Mouse (Mus musculus) hindbrain, embryonic 11.5 days (tissue): ENCODE results near the gene Pde1c. TPM values are rescaled to one million over a fixed set of nuclear protein-coding genes. Genes with fewer than 3 reads are reported as not detected.

Experiments
- ATAC-seq: fragments of 200-750 bp; cut with Nextera tagmentation; 2 replicates; pipeline ENCODE4 v1.8.0; 2017; ENCODE audit warnings: mild to moderate bottlenecking, moderate TSS enrichment, moderate library complexity; ENCODE audit not compliant: low FRiP score
- DNase-seq: peaks from one replicate; pipeline ENCODE4 v3.0.0-alpha.2; 2015; ENCODE audit warnings: low spot score
- H3K27ac ChIP-seq: fragments of 300-500 bp; sonication (generic); 2 replicates; pipeline ENCODE4 v1.5.1; 2014; ENCODE audit warnings: mild to moderate bottlenecking, low read depth, low read length
- H3K27me3 ChIP-seq: fragments of 300-500 bp; sonication (generic); 2 replicates; pipeline ENCODE4 v1.6.1; 2014; ENCODE audit warnings: mild to moderate bottlenecking, low read length, moderate library complexity, mixed read lengths; ENCODE audit not compliant: control insufficient read depth, insufficient read depth
- H3K36me3 ChIP-seq: fragments of 300-500 bp; sonication (generic); 2 replicates; pipeline ENCODE4 v1.6.1; 2014; ENCODE audit warnings: mild to moderate bottlenecking, low read length, moderate library complexity, mixed read lengths; ENCODE audit not compliant: control insufficient read depth, insufficient read depth
- H3K4me1 ChIP-seq: fragments of 300-500 bp; sonication (generic); replicated peaks from 2 replicates; pipeline ENCODE4 v1.6.1; 2014; ENCODE audit warnings: low read length, mixed read lengths; ENCODE audit not compliant: control insufficient read depth, insufficient read depth
- H3K4me2 ChIP-seq: fragments of 300-500 bp; sonication (generic); replicated peaks from 2 replicates; pipeline ENCODE4 v1.6.1; 2014; ENCODE audit warnings: mild to moderate bottlenecking, low read depth, low read length
- H3K4me3 ChIP-seq: fragments of 300-500 bp; sonication (generic); 2 replicates; pipeline ENCODE4 v1.5.1; 2014; ENCODE audit warnings: low read depth, low read length
- H3K9ac ChIP-seq: fragments of 300-500 bp; sonication (generic); 2 replicates; pipeline ENCODE4 v1.6.1; 2014; ENCODE audit warnings: low read depth, low read length
- H3K9me3 ChIP-seq: fragments of 300-500 bp; sonication (generic); 2 replicates; pipeline ENCODE4 v1.6.1; 2016; ENCODE audit warnings: low read length; ENCODE audit not compliant: control insufficient read depth
- WGBS: fragments of 180-500 bp; shearing (Covaris S2); extraction: QIAGEN DNeasy Blood & Tissue Kit; methylation state at CpG from one replicate; pipeline ENCODE4 v1.1.7; 2014; 5-methylcytosine and 5-hydroxymethylcytosine counted together
- polyA plus RNA-seq: library from polyadenylated mRNA; unstranded; fragments of >200 nt; fragmentation: Nextera tagmentation; extraction: Ambion mirVana; gene quantifications from 2 replicates; pipeline ENCODE4 v1.2.1, GENCODE M21; 2014

Gene Pde1c
- polyA plus RNA-seq, 1 experiment from 2014 or later = 6.0 TPM

GRCm38 (mm10) chr6:56485078-56485477 is 83.8 kb downstream of the Pde1c start:
- Histone ChIP-seq H3K4me3 (no peak overlapping the region), H3K4me1 (no peaks in the 10 kb centered on the region), H3K9ac (no peak overlapping the region), H3K9me3 (no peaks in the 10 kb centered on the region), H3K36me3 (no peaks in the 10 kb centered on the region), H3K27ac (no peak overlapping the region), H3K4me2 (no peak overlapping the region), H3K27me3 (no peaks in the 10 kb centered on the region)
- 83% methylated on average over 3 of the region's 3 CpGs for WGBS
- DNase-seq (no peak), ATAC-seq (no peak)

- H3K27ac ChIP-seq = no peak overlapping the region
- DNase-seq = peak; percentile 84
- no peak overlapping the region for H3K4me3 ChIP-seq
- no peak overlapping the region for H3K4me2 ChIP-seq
- no peaks in the 10 kb centered on the region for H3K36me3 ChIP-seq
- no peak overlapping the region for H3K9ac ChIP-seq
- ATAC-seq = peak; percentile 54; the same call in 1 of the 2 replicates
- H3K27me3 ChIP-seq = no peaks in the 10 kb centered on the region
- H3K9me3 ChIP-seq = no peaks in the 10 kb centered on the region
- no peaks in the 10 kb centered on the region for H3K4me1 ChIP-seq
- WGBS = 2% methylated on average over 6 of the region's 6 CpGs
These were observed 87.9 kb downstream of the Pde1c start for GRCm38 (mm10) chr6:56480914-56481482.

GRCm38 (mm10) chr6:56476581-56476980 is 92.3 kb downstream of the Pde1c start:
- Histone ChIP-seq H3K36me3 (no peaks in the 10 kb centered on the region), H3K27ac (no peak overlapping the region), H3K4me3 (no peak overlapping the region), H3K4me1 (no peaks in the 10 kb centered on the region), H3K9ac (no peak overlapping the region), H3K27me3 (no peaks in the 10 kb centered on the region), H3K9me3 (no peaks in the 10 kb centered on the region), H3K4me2 (no peak overlapping the region)
- DNase-seq (peak; percentile 34), ATAC-seq (no peak)
- 33% methylated on average over 6 of the region's 6 CpGs for WGBS

GRCm38 (mm10) chr6:56458098-56458497 is 110.8 kb downstream of the Pde1c start:
- DNase-seq (peak; percentile 11), ATAC-seq (no peak)
- H3K27me3 ChIP-seq = no peaks in the 10 kb centered on the region
- H3K36me3 ChIP-seq = no peaks in the 10 kb centered on the region
- no peaks in the 10 kb centered on the region for H3K4me1 ChIP-seq
- H3K9me3 ChIP-seq = no peaks in the 10 kb centered on the region
- no peak overlapping the region for H3K4me2 ChIP-seq
- WGBS = 52% methylated on average over 3 of the region's 3 CpGs
- H3K4me3 ChIP-seq = no peak overlapping the region
- H3K27ac ChIP-seq = no peak overlapping the region
- no peak overlapping the region for H3K9ac ChIP-seq

- DNase-seq (peak; percentile 31), ATAC-seq (no peak)
- WGBS = 38% methylated on average over 2 of the region's 2 CpGs
These were observed 121.0 kb downstream of the Pde1c start for GRCm38 (mm10) chr6:56447917-56448316.

GRCm38 (mm10) chr6:56441501-56441900 is 127.4 kb downstream of the Pde1c start:
- 87% methylated on average over 4 of the region's 4 CpGs for WGBS
- no peaks in the 10 kb centered on the region for H3K27me3 ChIP-seq
- no peak for DNase-seq
- H3K9me3 ChIP-seq = no peaks in the 10 kb centered on the region
- H3K4me3 ChIP-seq = no peak overlapping the region
- no peak overlapping the region for H3K4me2 ChIP-seq
- no peak overlapping the region for H3K9ac ChIP-seq
- no peaks in the 10 kb centered on the region for H3K36me3 ChIP-seq
- no peak for ATAC-seq
- no peaks in the 10 kb centered on the region for H3K4me1 ChIP-seq
- H3K27ac ChIP-seq = no peak overlapping the region

More at GRCm38 (mm10) chr6:56447917-56448316, 121.0 kb downstream of the Pde1c start:
- Histone ChIP-seq H3K36me3 (no peaks in the 10 kb centered on the region), H3K9me3 (no peaks in the 10 kb centered on the region), H3K9ac (no peak overlapping the region), H3K27ac (no peak overlapping the region), H3K4me2 (no peak overlapping the region), H3K27me3 (no peaks in the 10 kb centered on the region), H3K4me3 (no peak overlapping the region), H3K4me1 (no peaks in the 10 kb centered on the region)

GRCm38 (mm10) chr6:56425846-56426245 is 143.1 kb downstream of the Pde1c start:
- Histone ChIP-seq H3K27me3 (no peaks in the 10 kb centered on the region), H3K27ac (no peak overlapping the region), H3K4me3 (no peak overlapping the region), H3K9me3 (no peaks in the 10 kb centered on the region), H3K4me1 (no peaks in the 10 kb centered on the region), H3K9ac (no peak overlapping the region), H3K4me2 (no peak overlapping the region), H3K36me3 (no peaks in the 10 kb centered on the region)
- no peak for ATAC-seq
- WGBS = 83% methylated on average over 5 of the region's 5 CpGs
- DNase-seq = no peak

GRCm38 (mm10) chr6:56422866-56423265 is 146.0 kb downstream of the Pde1c start:
- Histone ChIP-seq H3K4me1 (no peaks in the 10 kb centered on the region), H3K9ac (no peak overlapping the region), H3K4me3 (no peak overlapping the region), H3K27ac (no peak overlapping the region), H3K4me2 (no peak overlapping the region), H3K9me3 (no peaks in the 10 kb centered on the region), H3K36me3 (no peaks in the 10 kb centered on the region), H3K27me3 (no peaks in the 10 kb centered on the region)
- WGBS = 84% methylated on average over 3 of the region's 3 CpGs
- ATAC-seq (no peak), DNase-seq (no peak)

GRCm38 (mm10) chr6:56416191-56416590 is 152.7 kb downstream of the Pde1c start:
- H3K27ac ChIP-seq = no peak overlapping the region
- no peaks in the 10 kb centered on the region for H3K27me3 ChIP-seq
- no peak overlapping the region for H3K4me2 ChIP-seq
- no peak for DNase-seq
- no peaks in the 10 kb centered on the region for H3K4me1 ChIP-seq
- no peak overlapping the region for H3K9ac ChIP-seq
- no peaks in the 10 kb centered on the region for H3K9me3 ChIP-seq
- no peak for ATAC-seq
- WGBS = 71% methylated on average over 4 of the region's 4 CpGs
- no peak overlapping the region for H3K4me3 ChIP-seq
- H3K36me3 ChIP-seq = no peaks in the 10 kb centered on the region
